Mouse (Mus musculus): ENCODE data around the gene Madd. TPM values are rescaled to one million over a fixed set of nuclear protein-coding genes. Genes with fewer than 3 reads are reported as not detected.

The Madd gene
- polyA plus RNA-seq, 1 experiment from 2014 or later: 6.8 TPM

DNA sequence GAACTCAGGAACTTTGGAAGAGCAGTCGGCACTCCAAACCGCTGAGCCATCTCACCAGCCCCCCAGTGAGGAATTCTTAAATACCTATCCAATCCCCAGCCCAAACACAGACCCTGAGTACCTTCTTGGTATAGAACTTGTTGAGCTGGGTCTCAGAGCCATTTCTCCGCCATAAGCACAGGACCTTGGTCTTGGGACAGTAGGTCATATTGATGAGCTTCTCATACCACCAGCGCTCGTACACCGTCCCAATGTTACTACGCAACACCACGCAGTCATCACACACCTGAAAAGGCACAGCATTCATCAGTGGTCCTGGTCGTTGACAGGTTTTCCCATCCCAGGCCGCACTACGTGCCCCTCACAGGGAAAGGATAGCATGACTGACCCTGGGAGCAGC is 40.2 kb downstream of the Madd start:
- Histone ChIP-seq H3K9ac (ENCODE audit: low read depth, low read length) (no peak overlapping the region), H3K27me3 (ENCODE audit: control insufficient read depth, insufficient read depth, low read length) (no peaks in the 10 kb centered on the region), H3K4me2 (no peak overlapping the region), H3K27ac (ENCODE audit: low read depth, low read length) (no peak overlapping the region), H3K9me3 (replicated peaks; ENCODE audit: control insufficient read depth, low read length) (no peaks in the 10 kb centered on the region), H3K36me3 (ENCODE audit: control insufficient read depth, insufficient read depth, low read length) (peaks cover 2% of the 10 kb centered on the region; the same call in 1 of the 2 replicates), H3K4me1 (ENCODE audit: control insufficient read depth, insufficient read depth, low read length) (no peaks in the 10 kb centered on the region), H3K4me3 (ENCODE audit: low read depth, low read length) (no peak overlapping the region)
- no peak for ATAC-seq (replicated peaks; ENCODE audit: insufficient number of reproducible peaks, low FRiP score, low TSS enrichment)
- 94% methylated on average over 11 of the region's 11 CpGs for WGBS (ENCODE audit: insufficient replicate concordance)

DNA sequence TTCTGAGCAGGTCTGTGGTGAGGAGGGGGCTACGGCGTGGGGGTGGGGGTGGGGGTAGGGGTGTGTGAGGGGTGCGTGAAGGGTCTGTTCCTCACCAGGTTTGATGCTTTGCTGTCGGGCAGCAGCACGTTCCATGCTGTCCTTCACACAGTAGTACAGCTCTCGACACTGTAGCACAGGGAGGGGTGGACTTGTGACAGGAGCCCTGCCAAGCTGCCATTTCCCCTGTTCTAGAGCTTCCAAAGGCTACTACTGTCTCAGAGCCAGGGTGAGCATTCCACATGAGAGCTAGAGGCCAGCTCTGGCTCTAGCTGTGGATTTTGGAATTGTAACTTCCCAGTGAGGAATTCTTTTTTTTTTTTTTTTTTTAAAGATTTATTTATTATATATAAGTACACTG is 40.7 kb downstream of the Madd start:
- Histone ChIP-seq H3K36me3 (ENCODE audit: control insufficient read depth, insufficient read depth, low read length) (peaks cover 1% of the 10 kb centered on the region; the same call in 1 of the 2 replicates), H3K4me2 (no peak overlapping the region), H3K4me3 (ENCODE audit: low read depth, low read length) (no peak overlapping the region), H3K4me1 (ENCODE audit: control insufficient read depth, insufficient read depth, low read length) (no peaks in the 10 kb centered on the region), H3K27ac (ENCODE audit: low read depth, low read length) (no peak overlapping the region), H3K9me3 (replicated peaks; ENCODE audit: control insufficient read depth, low read length) (no peaks in the 10 kb centered on the region), H3K9ac (ENCODE audit: low read depth, low read length) (no peak overlapping the region), H3K27me3 (ENCODE audit: control insufficient read depth, insufficient read depth, low read length) (no peaks in the 10 kb centered on the region)
- ATAC-seq (replicated peaks; ENCODE audit: insufficient number of reproducible peaks, low FRiP score, low TSS enrichment): no peak
- 80% methylated on average over 6 of the region's 6 CpGs for WGBS (ENCODE audit: insufficient replicate concordance)

DNA sequence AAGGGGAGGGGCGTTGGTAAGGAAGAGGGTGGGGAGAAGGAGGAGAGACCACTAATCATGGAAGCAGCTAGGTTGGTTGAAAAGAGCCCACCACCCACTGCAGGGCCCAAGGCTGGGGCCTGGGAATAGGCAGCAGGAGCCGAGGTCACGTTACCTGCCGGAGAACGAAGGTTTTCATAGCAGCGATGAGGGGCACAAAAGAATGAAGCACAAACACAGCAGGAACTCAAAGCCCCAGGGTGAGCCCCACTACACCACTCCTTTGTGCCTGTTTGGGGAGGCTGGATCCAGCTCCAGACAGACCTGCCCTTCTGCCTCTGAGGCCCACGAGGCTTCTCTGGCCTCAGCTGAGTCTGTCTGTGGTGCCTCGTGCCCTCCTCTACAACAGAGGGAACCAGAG is 43.9 kb downstream of the Madd start:
- no peaks in the 10 kb centered on the region for H3K9me3 ChIP-seq (replicated peaks; ENCODE audit: control insufficient read depth, low read length)
- ATAC-seq (replicated peaks; ENCODE audit: insufficient number of reproducible peaks, low FRiP score, low TSS enrichment): no peak
- no peaks in the 10 kb centered on the region for H3K27me3 ChIP-seq (ENCODE audit: control insufficient read depth, insufficient read depth, low read length)
- no peak overlapping the region for H3K9ac ChIP-seq (ENCODE audit: low read depth, low read length)
- H3K4me1 ChIP-seq (ENCODE audit: control insufficient read depth, insufficient read depth, low read length): no peaks in the 10 kb centered on the region
- no peak overlapping the region for H3K4me2 ChIP-seq
- WGBS (ENCODE audit: insufficient replicate concordance): 84% methylated on average over 8 of the region's 8 CpGs
- H3K27ac ChIP-seq (ENCODE audit: low read depth, low read length): no peak overlapping the region
- H3K4me3 ChIP-seq (ENCODE audit: low read depth, low read length): no peak overlapping the region
- peaks cover 16% of the 10 kb centered on the region for H3K36me3 ChIP-seq (ENCODE audit: control insufficient read depth, insufficient read depth, low read length)

DNA sequence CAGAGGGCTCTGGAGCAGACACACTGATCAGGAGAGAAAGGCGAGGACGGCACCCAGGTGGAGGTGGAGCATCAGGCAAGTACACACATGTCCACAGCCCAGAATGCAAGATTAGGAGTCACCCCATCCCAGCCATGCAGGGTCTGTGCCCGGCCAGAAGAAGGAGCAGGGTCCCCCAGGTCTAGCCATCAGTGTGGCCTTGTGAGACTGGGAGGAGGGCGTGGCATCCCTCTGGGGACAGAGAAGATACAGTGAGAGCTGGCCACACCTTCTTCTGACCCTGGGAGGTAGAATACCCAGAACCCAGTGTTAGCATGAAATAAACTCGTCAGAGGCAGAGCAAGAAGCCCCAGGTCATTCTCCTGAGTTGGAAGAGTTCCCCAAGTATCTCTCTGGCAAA is 44.3 kb downstream of the Madd start:
- H3K9ac ChIP-seq (ENCODE audit: low read depth, low read length): no peak overlapping the region
- H3K36me3 ChIP-seq (ENCODE audit: control insufficient read depth, insufficient read depth, low read length): peaks cover 20% of the 10 kb centered on the region
- no peak overlapping the region for H3K4me3 ChIP-seq (ENCODE audit: low read depth, low read length)
- ATAC-seq (replicated peaks; ENCODE audit: insufficient number of reproducible peaks, low FRiP score, low TSS enrichment): no peak
- no peak overlapping the region for H3K4me2 ChIP-seq
- no peak overlapping the region for H3K27ac ChIP-seq (ENCODE audit: low read depth, low read length)
- no peaks in the 10 kb centered on the region for H3K9me3 ChIP-seq (replicated peaks; ENCODE audit: control insufficient read depth, low read length)
- no peaks in the 10 kb centered on the region for H3K27me3 ChIP-seq (ENCODE audit: control insufficient read depth, insufficient read depth, low read length)
- 48% methylated on average over 5 of the region's 5 CpGs for WGBS (ENCODE audit: insufficient replicate concordance)
- no peaks in the 10 kb centered on the region for H3K4me1 ChIP-seq (ENCODE audit: control insufficient read depth, insufficient read depth, low read length)

DNA sequence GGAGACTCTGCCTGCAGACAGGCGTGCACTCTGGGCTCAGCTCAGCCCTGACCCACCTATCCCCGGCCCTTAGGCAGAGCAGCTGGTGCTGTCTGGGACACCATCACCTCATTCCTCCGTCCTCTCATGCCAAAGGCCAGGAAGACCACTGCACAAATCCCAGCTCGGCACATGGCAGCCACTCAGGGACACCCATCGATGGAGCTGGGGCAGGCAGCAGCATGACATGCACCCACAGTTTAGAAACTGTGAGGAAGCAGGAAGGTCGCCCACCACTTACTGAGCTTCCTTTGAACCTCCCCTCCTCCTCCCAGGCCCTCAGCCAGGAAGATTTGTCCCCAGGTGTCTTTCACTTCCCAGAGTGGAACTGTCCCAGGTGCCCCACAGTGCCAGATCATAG is 46.2 kb downstream of the Madd start:
- Histone ChIP-seq H3K4me3 (ENCODE audit: low read depth, low read length) (no peak overlapping the region), H3K4me1 (ENCODE audit: control insufficient read depth, insufficient read depth, low read length) (peaks cover 3% of the 10 kb centered on the region), H3K27ac (ENCODE audit: low read depth, low read length) (peak overlapping the region; percentile 29; the same call in 1 of the 2 replicates), H3K36me3 (ENCODE audit: control insufficient read depth, insufficient read depth, low read length) (peaks cover 28% of the 10 kb centered on the region), H3K9ac (ENCODE audit: low read depth, low read length) (no peak overlapping the region), H3K9me3 (replicated peaks; ENCODE audit: control insufficient read depth, low read length) (no peaks in the 10 kb centered on the region), H3K27me3 (ENCODE audit: control insufficient read depth, insufficient read depth, low read length) (no peaks in the 10 kb centered on the region), H3K4me2 (no peak overlapping the region)
- WGBS (ENCODE audit: insufficient replicate concordance): 74% methylated on average over 6 of the region's 6 CpGs
- ATAC-seq (replicated peaks; ENCODE audit: insufficient number of reproducible peaks, low FRiP score, low TSS enrichment): no peak

DNA sequence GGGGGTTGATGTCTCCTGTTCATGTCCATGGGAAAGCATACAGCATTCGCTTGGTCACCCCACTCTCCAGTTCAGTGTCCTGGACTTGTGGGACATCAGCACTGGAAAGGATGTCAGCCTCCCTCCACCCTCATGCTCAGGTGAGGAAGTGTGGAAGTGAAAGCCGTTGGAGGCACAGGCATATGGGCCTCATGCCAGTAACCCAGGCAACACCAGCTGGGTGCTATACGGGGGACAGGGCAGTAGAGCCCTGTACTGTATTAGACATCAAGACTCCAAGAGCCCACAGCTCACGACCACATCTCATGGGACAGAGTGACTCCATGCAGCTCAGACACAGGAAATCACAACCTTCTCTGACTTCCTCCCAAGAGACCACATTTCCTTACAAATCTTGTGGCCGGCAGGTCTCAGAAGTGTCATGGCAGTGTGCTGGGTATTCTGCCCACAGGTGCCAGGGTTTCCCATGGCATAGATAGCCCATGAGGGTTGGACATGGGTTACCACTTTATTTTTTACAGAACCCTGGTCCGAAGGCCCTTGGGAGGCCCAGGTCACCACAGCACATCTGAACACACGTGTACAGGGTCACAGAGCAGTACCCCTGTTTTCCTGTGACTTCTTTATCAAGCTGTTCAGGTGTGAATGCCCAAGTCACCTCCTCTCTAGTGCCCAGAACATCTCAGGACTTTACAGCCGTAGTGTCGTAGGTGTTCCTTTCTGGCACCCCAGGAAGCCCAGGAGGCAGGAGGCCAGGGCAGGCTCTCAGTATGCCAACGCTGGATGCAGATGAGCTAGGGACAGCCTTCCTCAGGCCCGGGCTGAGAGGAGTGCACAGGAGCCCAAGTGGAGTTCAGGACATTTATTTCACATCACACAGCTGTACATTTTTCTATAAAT is 46.9 kb downstream of the Madd start:
- Histone ChIP-seq H3K9ac (ENCODE audit: low read depth, low read length) (no peak overlapping the region), H3K36me3 (ENCODE audit: control insufficient read depth, insufficient read depth, low read length) (peaks cover 34% of the 10 kb centered on the region), H3K4me2 (no peak overlapping the region), H3K9me3 (replicated peaks; ENCODE audit: control insufficient read depth, low read length) (no peaks in the 10 kb centered on the region), H3K4me3 (ENCODE audit: low read depth, low read length) (no peak overlapping the region), H3K27me3 (ENCODE audit: control insufficient read depth, insufficient read depth, low read length) (no peaks in the 10 kb centered on the region), H3K4me1 (ENCODE audit: control insufficient read depth, insufficient read depth, low read length) (peaks cover 4% of the 10 kb centered on the region), H3K27ac (ENCODE audit: low read depth, low read length) (no peak overlapping the region)
- WGBS (ENCODE audit: insufficient replicate concordance): 77% methylated on average over 11 of the region's 11 CpGs
- no peak for ATAC-seq (replicated peaks; ENCODE audit: insufficient number of reproducible peaks, low FRiP score, low TSS enrichment)

DNA sequence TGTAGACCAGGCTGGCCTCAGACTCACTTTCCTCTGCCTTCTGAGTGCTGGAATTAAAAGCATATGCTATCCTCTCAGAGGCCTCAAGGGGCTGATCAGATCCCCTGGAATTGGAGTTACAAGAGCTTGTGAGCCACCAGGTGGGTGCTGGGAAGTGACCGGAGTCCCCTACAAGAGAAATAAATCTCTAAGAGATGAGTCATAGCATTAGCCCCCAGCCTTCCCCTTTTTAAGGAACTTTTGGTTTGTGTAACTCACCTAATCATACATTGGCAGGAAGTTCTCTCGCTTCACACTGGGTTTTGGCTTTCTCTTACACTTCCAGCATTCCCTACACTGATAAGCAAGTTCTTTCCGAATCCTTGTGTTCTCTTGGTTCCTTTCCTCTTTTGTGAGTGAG is 51.6 kb downstream of the Madd start:
- WGBS (ENCODE audit: insufficient replicate concordance): 54% methylated on average over 3 of the region's 3 CpGs
- Histone ChIP-seq H3K4me1 (ENCODE audit: control insufficient read depth, insufficient read depth, low read length) (peaks cover 4% of the 10 kb centered on the region), H3K9ac (ENCODE audit: low read depth, low read length) (no peak overlapping the region), H3K27ac (ENCODE audit: low read depth, low read length) (peak overlapping the region; percentile 43), H3K36me3 (ENCODE audit: control insufficient read depth, insufficient read depth, low read length) (peaks cover 50% of the 10 kb centered on the region), H3K4me2 (no peak overlapping the region), H3K4me3 (ENCODE audit: low read depth, low read length) (no peak overlapping the region), H3K9me3 (replicated peaks; ENCODE audit: control insufficient read depth, low read length) (no peaks in the 10 kb centered on the region), H3K27me3 (ENCODE audit: control insufficient read depth, insufficient read depth, low read length) (no peaks in the 10 kb centered on the region)
- ATAC-seq (replicated peaks; ENCODE audit: insufficient number of reproducible peaks, low FRiP score, low TSS enrichment): no peak

DNA sequence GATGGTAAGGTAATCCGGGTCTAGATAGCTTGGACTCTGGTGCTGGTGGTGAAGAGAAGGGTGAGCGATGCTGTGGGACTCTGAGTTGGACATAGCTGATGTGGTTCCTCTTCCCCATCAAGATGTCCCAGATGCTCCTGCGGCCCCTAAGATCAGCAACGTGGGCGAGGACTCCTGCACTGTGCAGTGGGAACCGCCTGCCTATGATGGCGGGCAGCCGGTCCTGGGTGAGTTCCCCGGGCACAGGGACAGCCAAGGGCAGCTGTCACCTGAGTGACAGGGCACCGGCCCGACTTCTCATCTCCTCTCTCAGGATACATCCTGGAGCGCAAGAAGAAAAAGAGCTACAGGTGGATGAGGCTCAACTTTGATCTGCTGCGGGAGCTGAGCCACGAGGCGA is 52.4 kb downstream of the Madd start:
- H3K9ac ChIP-seq (ENCODE audit: low read depth, low read length): no peak overlapping the region
- H3K4me3 ChIP-seq (ENCODE audit: low read depth, low read length): no peak overlapping the region
- no peaks in the 10 kb centered on the region for H3K9me3 ChIP-seq (replicated peaks; ENCODE audit: control insufficient read depth, low read length)
- peaks cover 45% of the 10 kb centered on the region for H3K36me3 ChIP-seq (ENCODE audit: control insufficient read depth, insufficient read depth, low read length)
- WGBS (ENCODE audit: insufficient replicate concordance): 90% methylated on average over 15 of the region's 15 CpGs
- H3K4me2 ChIP-seq: no peak overlapping the region
- no peak for ATAC-seq (replicated peaks; ENCODE audit: insufficient number of reproducible peaks, low FRiP score, low TSS enrichment)
- 0 out of 2 replicates have a peak overlapping the region, but pooled peaks have one; percentile 43 for H3K27ac ChIP-seq (ENCODE audit: low read depth, low read length)
- H3K27me3 ChIP-seq (ENCODE audit: control insufficient read depth, insufficient read depth, low read length): no peaks in the 10 kb centered on the region
- H3K4me1 ChIP-seq (ENCODE audit: control insufficient read depth, insufficient read depth, low read length): peaks cover 4% of the 10 kb centered on the region

DNA sequence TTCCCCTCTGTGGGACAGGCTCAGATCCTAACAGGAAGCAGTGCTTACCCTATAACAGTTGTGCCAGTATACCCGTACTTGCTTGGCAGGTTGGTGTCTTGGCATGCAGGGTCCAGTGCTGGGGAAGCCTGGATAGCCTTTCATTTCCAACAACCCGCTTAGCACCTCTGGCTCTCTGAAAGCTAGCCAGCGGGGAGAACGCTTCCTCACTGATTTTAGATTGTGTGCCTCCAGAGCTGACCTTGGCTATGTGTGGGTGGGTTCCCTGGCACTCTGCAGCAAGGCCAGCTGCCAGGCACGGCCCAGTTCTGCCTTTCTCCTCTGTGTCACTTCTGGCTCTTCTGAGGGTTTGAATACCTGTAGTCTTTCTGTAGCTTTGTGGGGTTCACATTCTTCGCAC is 53.5 kb downstream of the Madd start:
- Histone ChIP-seq H3K9me3 (replicated peaks; ENCODE audit: control insufficient read depth, low read length) (no peaks in the 10 kb centered on the region), H3K4me3 (ENCODE audit: low read depth, low read length) (no peak overlapping the region), H3K9ac (ENCODE audit: low read depth, low read length) (no peak overlapping the region), H3K27me3 (ENCODE audit: control insufficient read depth, insufficient read depth, low read length) (no peaks in the 10 kb centered on the region), H3K4me2 (no peak overlapping the region), H3K4me1 (ENCODE audit: control insufficient read depth, insufficient read depth, low read length) (peaks cover 9% of the 10 kb centered on the region), H3K36me3 (ENCODE audit: control insufficient read depth, insufficient read depth, low read length) (peaks cover 36% of the 10 kb centered on the region), H3K27ac (ENCODE audit: low read depth, low read length) (no peak overlapping the region)
- no peak for ATAC-seq (replicated peaks; ENCODE audit: insufficient number of reproducible peaks, low FRiP score, low TSS enrichment)
- WGBS (ENCODE audit: insufficient replicate concordance): 77% methylated on average over 6 of the region's 6 CpGs
